Mouse (Mus musculus): Measurements from ENCODE around the gene Alg2. TPM values are rescaled to one million over a fixed set of nuclear protein-coding genes. Genes with fewer than 3 reads are reported as not detected.

Gene Alg2
- polyA plus RNA-seq, 1 experiment, result 14.3 TPM

GRCm38 (mm10) chr4:47427606-47428005 lies 46.5 kb downstream of the Alg2 start:
- Histone ChIP-seq H3K36me3 (ENCODE audit: control insufficient read depth, insufficient read depth) (no peaks in the 10 kb centered on the region), H3K79me3 (ENCODE audit: low read depth) (no peaks in the 10 kb centered on the region), H3K79me2 (ENCODE audit: control insufficient read depth, insufficient read depth) (no peaks in the 10 kb centered on the region), H3K4me3 (ENCODE audit: insufficient read depth, poor library complexity, severe bottlenecking) (no peak overlapping the region), H3ac (ENCODE audit: control insufficient read depth, insufficient read length, low read depth) (no peak overlapping the region), H3K27me3 (ENCODE audit: control insufficient read depth, insufficient read depth, insufficient read length) (peaks cover 23% of the 10 kb centered on the region)
- TF ChIP-seq USF1 (IDR thresholded peaks at IDR 0.05; ENCODE audit: low read depth), result no peak
- TF ChIP-seq CTCF (IDR thresholded peaks at IDR 0.05; ENCODE audit: control insufficient read depth, insufficient read depth, insufficient read length), result no peak
- no peak for TF ChIP-seq CEBPB (IDR thresholded peaks at IDR 0.05; ENCODE audit: low read depth)
- no peak for TF ChIP-seq MYOD1 (IDR thresholded peaks at IDR 0.05; ENCODE audit: control insufficient read depth, insufficient read length, low read depth)
- no peak for TF ChIP-seq MYOG (IDR thresholded peaks at IDR 0.05; ENCODE audit: control insufficient read depth, extremely low read depth, insufficient read length)
- no peak for TF ChIP-seq FOSL1 (IDR thresholded peaks at IDR 0.05; ENCODE audit: insufficient read depth, low read length, poor library complexity, severe bottlenecking)
- no peak for TF ChIP-seq MAX (IDR thresholded peaks at IDR 0.05)

GRCm38 (mm10) chr4:47425247-47425830 lies 48.8 kb downstream of the Alg2 start:
- Histone ChIP-seq H3ac (ENCODE audit: control insufficient read depth, insufficient read length, low read depth) (no peak overlapping the region), H3K4me3 (ENCODE audit: insufficient read depth, poor library complexity, severe bottlenecking) (no peak overlapping the region), H3K36me3 (ENCODE audit: control insufficient read depth, insufficient read depth) (no peaks in the 10 kb centered on the region), H3K79me3 (ENCODE audit: low read depth) (no peaks in the 10 kb centered on the region), H3K79me2 (ENCODE audit: control insufficient read depth, insufficient read depth) (no peaks in the 10 kb centered on the region), H3K27me3 (ENCODE audit: control insufficient read depth, insufficient read depth, insufficient read length) (peaks cover 31% of the 10 kb centered on the region)
- no peak for TF ChIP-seq FOSL1 (IDR thresholded peaks at IDR 0.05; ENCODE audit: insufficient read depth, low read length, poor library complexity, severe bottlenecking)

- Histone ChIP-seq H3K79me3 (ENCODE audit: low read depth) (no peaks in the 10 kb centered on the region), H3ac (ENCODE audit: control insufficient read depth, insufficient read length, low read depth) (no peak overlapping the region), H3K36me3 (ENCODE audit: control insufficient read depth, insufficient read depth) (no peaks in the 10 kb centered on the region)
Observed at GRCm38 (mm10) chr4:47424376-47424775, 49.8 kb downstream of the Alg2 start.

GRCm38 (mm10) chr4:47422946-47423345 lies 51.2 kb downstream of the Alg2 start:
- TF ChIP-seq MYOD1 (IDR thresholded peaks at IDR 0.05; ENCODE audit: control insufficient read depth, insufficient read length, low read depth), result no peak
- TF ChIP-seq MYOG (IDR thresholded peaks at IDR 0.05; ENCODE audit: control insufficient read depth, extremely low read depth, insufficient read length), result no peak
- TF ChIP-seq USF1 (IDR thresholded peaks at IDR 0.05; ENCODE audit: low read depth), result no peak
- TF ChIP-seq FOSL1 (IDR thresholded peaks at IDR 0.05; ENCODE audit: insufficient read depth, low read length, poor library complexity, severe bottlenecking), result no peak
- TF ChIP-seq MAX (IDR thresholded peaks at IDR 0.05), result no peak
- no peak for TF ChIP-seq CEBPB (IDR thresholded peaks at IDR 0.05; ENCODE audit: low read depth)
- TF ChIP-seq CTCF (IDR thresholded peaks at IDR 0.05; ENCODE audit: control insufficient read depth, insufficient read depth, insufficient read length), result no peak

More at GRCm38 (mm10) chr4:47424376-47424775, 49.8 kb downstream of the Alg2 start:
- Histone ChIP-seq H3K4me3 (ENCODE audit: insufficient read depth, poor library complexity, severe bottlenecking) (no peak overlapping the region), H3K27me3 (ENCODE audit: control insufficient read depth, insufficient read depth, insufficient read length) (peaks cover 28% of the 10 kb centered on the region), H3K79me2 (ENCODE audit: control insufficient read depth, insufficient read depth) (no peaks in the 10 kb centered on the region)
- TF ChIP-seq FOSL1 (IDR thresholded peaks at IDR 0.05; ENCODE audit: insufficient read depth, low read length, poor library complexity, severe bottlenecking), result no peak
- no peak for TF ChIP-seq MYOD1 (IDR thresholded peaks at IDR 0.05; ENCODE audit: control insufficient read depth, insufficient read length, low read depth)
- no peak for TF ChIP-seq CTCF (IDR thresholded peaks at IDR 0.05; ENCODE audit: control insufficient read depth, insufficient read depth, insufficient read length)
- TF ChIP-seq MAX (IDR thresholded peaks at IDR 0.05), result no peak
- TF ChIP-seq CEBPB (IDR thresholded peaks at IDR 0.05; ENCODE audit: low read depth), result no peak
- TF ChIP-seq MYOG (IDR thresholded peaks at IDR 0.05; ENCODE audit: control insufficient read depth, extremely low read depth, insufficient read length), result no peak
- no peak for TF ChIP-seq USF1 (IDR thresholded peaks at IDR 0.05; ENCODE audit: low read depth)

GRCm38 (mm10) chr4:47422194-47422593 lies 51.9 kb downstream of the Alg2 start:
- TF ChIP-seq MAX (IDR thresholded peaks at IDR 0.05), result no peak
- TF ChIP-seq FOSL1 (IDR thresholded peaks at IDR 0.05; ENCODE audit: insufficient read depth, low read length, poor library complexity, severe bottlenecking), result no peak
- no peak for TF ChIP-seq CTCF (IDR thresholded peaks at IDR 0.05; ENCODE audit: control insufficient read depth, insufficient read depth, insufficient read length)
- no peak for TF ChIP-seq CEBPB (IDR thresholded peaks at IDR 0.05; ENCODE audit: low read depth)
- no peak for TF ChIP-seq USF1 (IDR thresholded peaks at IDR 0.05; ENCODE audit: low read depth)
- TF ChIP-seq MYOD1 (IDR thresholded peaks at IDR 0.05; ENCODE audit: control insufficient read depth, insufficient read length, low read depth), result no peak
- TF ChIP-seq MYOG (IDR thresholded peaks at IDR 0.05; ENCODE audit: control insufficient read depth, extremely low read depth, insufficient read length), result no peak
- Histone ChIP-seq H3ac (ENCODE audit: control insufficient read depth, insufficient read length, low read depth) (no peak overlapping the region), H3K79me2 (ENCODE audit: control insufficient read depth, insufficient read depth) (no peaks in the 10 kb centered on the region), H3K27me3 (ENCODE audit: control insufficient read depth, insufficient read depth, insufficient read length) (peaks cover 25% of the 10 kb centered on the region), H3K4me3 (ENCODE audit: insufficient read depth, poor library complexity, severe bottlenecking) (no peak overlapping the region), H3K36me3 (ENCODE audit: control insufficient read depth, insufficient read depth) (no peaks in the 10 kb centered on the region), H3K79me3 (ENCODE audit: low read depth) (no peaks in the 10 kb centered on the region)

More at GRCm38 (mm10) chr4:47422946-47423345, 51.2 kb downstream of the Alg2 start:
- Histone ChIP-seq H3K4me3 (ENCODE audit: insufficient read depth, poor library complexity, severe bottlenecking) (no peak overlapping the region), H3ac (ENCODE audit: control insufficient read depth, insufficient read length, low read depth) (no peak overlapping the region), H3K79me2 (ENCODE audit: control insufficient read depth, insufficient read depth) (no peaks in the 10 kb centered on the region), H3K79me3 (ENCODE audit: low read depth) (no peaks in the 10 kb centered on the region), H3K27me3 (ENCODE audit: control insufficient read depth, insufficient read depth, insufficient read length) (peaks cover 28% of the 10 kb centered on the region), H3K36me3 (ENCODE audit: control insufficient read depth, insufficient read depth) (no peaks in the 10 kb centered on the region)

GRCm38 (mm10) chr4:47420191-47420590 lies 53.9 kb downstream of the Alg2 start:
- Histone ChIP-seq H3K36me3 (ENCODE audit: control insufficient read depth, insufficient read depth) (no peaks in the 10 kb centered on the region), H3ac (ENCODE audit: control insufficient read depth, insufficient read length, low read depth) (no peak overlapping the region), H3K79me3 (ENCODE audit: low read depth) (no peaks in the 10 kb centered on the region), H3K27me3 (ENCODE audit: control insufficient read depth, insufficient read depth, insufficient read length) (peaks cover 20% of the 10 kb centered on the region), H3K79me2 (ENCODE audit: control insufficient read depth, insufficient read depth) (no peaks in the 10 kb centered on the region), H3K4me3 (ENCODE audit: insufficient read depth, poor library complexity, severe bottlenecking) (no peak overlapping the region)
- TF ChIP-seq CEBPB (IDR thresholded peaks at IDR 0.05; ENCODE audit: low read depth), result no peak

Data from C2C12 (cell line).